Mouse (Mus musculus) erythroid progenitor cell, adult 5-6 weeks (primary cell): ENCODE results near the gene Bach2. TPM values are rescaled to one million over a fixed set of nuclear protein-coding genes. Genes with fewer than 3 reads are reported as not detected.

Source experiments
- ATAC-seq: replicated peaks from 2 replicates; pipeline ENCODE4 v1.8.0; 2016; ENCODE audit warnings: moderate number of reproducible peaks, mild to moderate bottlenecking, moderate TSS enrichment, inconsistent platforms; ENCODE audit not compliant: poor library complexity, low FRiP score, severe bottlenecking
- total RNA-seq, 2 experiments: library from RNA; stranded (forward) in 1 of 2; stranded (reverse) in 1 of 2; fragments of 150-400 nt in 1 of 2; fragments of 186-747, 209-891 nt in 1 of 2; gene quantifications; 2 replicates each; pipeline versions ENCODE4 v1.2.3 to v1.2.4; 2015 to 2017; ENCODE audit warnings: low replicate concordance in 2 of 2

Bach2 gene
- total RNA-seq, 2 experiments from 2014 or later, result 2.1 to 14.7 TPM

DNA sequence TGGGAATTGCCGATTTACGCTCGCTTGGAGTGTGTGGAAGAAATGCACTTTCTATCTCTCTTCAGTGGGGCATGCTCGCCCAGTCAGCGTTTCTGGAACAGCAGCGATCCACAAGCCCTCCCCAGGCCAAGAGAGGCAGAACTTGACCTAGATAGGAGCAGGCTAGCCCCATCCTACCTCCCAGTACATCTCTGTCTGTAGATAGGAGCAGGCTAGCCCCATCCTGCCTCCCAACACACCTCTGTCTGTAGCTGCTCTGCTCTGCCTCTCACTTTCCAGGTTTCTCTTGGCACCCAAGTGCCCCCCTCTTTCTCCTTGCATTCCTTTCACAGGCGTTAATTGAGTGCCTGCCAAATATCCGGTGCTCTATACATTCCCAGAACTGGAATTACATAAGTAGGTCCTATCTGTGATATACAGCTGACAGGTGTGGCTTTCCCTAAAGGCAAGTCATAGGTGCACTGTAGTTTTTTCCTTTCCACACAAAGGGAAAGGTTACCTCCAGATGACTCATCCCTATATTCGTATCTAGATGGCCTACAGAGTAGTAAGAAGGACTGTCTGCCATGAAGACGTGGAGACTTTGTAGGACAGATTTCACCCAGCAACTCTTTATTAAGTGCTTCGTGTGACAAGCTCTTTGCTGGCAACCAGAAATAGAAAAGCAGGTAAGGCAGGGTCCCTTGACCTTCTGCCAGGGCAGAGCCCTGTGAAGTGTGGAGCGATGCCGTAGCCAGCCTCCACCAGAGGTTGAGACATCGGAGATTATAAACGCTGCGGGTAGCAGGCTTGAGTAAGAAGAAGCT lies 137.3 kb downstream of the Bach2 start:
- no peak for ATAC-seq

DNA sequence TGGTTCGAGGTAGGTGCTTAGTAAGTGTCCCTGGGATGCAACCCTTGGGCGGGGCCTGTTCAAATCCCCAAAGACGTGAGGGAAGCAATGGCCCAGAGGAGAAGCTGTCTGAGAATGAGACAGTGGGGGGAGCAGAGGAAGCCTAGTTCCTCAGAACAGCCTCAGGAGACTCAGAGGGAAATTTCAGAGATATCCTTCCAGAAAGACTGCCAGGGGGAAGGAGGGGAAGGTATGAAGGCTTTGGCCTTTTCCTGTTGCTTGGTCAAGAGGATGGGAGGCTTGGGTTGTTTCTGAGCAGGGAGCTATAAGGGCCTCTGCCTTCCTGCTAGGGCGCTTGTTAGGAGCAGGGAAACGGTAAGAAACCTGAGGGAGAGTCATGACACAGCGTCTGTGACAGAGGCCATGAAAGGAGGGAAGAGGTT lies 137.9 kb downstream of the Bach2 start:
- no peak for ATAC-seq

GRCm38 (mm10) chr4:32379140-32379539 lies 140.5 kb downstream of the Bach2 start:
- ATAC-seq, result no peak

GRCm38 (mm10) chr4:32381666-32382381 lies 143.2 kb downstream of the Bach2 start:
- no peak for ATAC-seq

DNA sequence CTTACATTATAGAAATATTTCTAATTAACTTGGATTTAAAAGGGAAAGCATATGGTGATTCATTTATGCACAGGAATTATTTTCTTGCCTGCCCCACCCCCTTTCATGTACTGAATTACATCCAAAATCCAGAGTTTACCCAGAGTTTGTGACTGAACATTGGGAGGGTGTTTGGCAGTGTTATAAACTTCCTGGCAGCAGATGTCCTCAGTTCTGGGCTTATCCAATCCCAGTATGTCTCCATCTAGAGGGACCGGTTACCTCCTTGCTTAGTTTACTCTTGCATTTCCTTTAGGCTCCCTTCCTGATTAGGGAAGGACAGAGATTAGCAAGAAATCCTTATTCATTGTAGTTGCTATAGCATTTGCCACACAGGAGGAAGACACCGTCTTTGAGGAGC lies 146.5 kb downstream of the Bach2 start:
- ATAC-seq, result no peak

GRCm38 (mm10) chr4:32385623-32386022 lies 147.0 kb downstream of the Bach2 start:
- ATAC-seq, result no peak

GRCm38 (mm10) chr4:32386346-32386745 lies 147.7 kb downstream of the Bach2 start:
- ATAC-seq, result no peak

DNA sequence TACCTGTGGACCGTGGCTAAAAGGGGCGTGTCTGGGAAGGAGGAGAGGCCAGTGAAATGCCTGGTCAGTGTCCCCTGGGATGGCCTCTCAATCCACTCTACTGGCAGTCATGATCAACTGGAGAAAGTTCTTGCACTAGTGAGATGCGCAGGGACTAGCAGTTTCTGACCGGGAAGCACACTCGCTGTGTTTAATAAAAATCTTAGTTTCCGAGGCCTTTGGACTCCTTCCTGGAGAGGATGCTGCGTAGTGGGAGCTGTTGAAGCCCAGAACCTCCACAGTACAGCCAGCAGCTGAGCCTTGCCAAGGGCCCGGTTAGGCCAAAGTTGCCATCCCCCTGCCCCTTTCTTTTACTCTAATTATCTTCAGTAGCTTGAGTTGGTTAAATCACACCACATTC lies 148.3 kb downstream of the Bach2 start:
- no peak for ATAC-seq

DNA sequence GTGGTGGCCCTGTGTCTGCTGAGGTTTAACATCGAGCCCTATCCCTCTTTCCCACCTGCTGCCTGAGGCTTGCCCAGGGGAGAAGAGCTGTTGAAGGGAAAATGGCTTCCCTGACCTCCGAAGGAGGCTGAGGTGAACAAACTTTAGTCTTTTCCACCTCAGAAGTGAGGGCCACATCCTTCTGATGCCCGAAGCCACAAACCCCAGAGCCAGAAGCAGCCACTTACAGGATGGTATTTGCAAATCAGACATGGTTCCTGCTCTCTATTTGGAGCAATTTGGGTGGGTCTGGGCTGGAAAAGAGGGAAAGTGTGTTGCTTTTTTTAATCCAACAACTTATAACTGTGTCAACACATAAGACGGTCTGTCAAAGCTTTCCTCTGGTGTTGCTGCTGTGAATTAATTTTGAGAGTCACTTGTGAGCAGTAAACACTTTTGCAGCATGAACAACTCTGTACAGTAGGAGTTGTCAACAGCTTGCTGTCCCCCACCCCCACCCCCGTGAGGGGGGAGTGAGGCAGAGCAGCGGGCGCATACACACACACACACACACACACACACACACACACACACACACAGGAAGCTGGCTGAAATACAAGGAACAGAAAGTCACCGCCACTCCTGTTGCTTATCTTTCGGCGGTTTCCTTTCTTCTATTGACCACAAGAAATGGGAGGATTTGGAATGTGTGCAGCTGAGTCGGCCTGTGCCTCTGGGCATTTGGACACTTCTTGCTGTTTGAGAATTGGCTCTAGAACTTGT lies 149.1 kb downstream of the Bach2 start:
- ATAC-seq, result no peak

DNA sequence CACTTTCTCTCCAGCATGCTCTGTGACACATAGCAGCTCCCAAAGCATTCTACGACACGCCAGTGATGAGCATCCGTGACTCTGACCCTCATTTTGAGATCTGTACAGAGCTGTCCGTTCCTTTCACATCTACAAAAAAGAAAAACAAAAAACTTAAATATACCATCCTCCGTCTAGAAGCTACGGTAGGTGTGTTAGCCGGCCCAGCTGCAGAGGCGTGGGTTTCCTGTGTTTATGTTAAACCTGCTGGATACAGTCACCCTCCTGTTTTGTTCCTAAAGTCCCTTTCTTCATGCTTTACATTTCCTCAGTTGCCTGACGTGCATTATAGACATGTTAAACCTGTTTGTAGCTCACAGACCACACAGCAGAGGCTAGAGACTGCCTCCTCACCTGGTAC lies 150.0 kb downstream of the Bach2 start:
- ATAC-seq, result no peak

- no peak for ATAC-seq
Observed at GRCm38 (mm10) chr4:32389107-32389800, 150.7 kb downstream of the Bach2 start.

DNA sequence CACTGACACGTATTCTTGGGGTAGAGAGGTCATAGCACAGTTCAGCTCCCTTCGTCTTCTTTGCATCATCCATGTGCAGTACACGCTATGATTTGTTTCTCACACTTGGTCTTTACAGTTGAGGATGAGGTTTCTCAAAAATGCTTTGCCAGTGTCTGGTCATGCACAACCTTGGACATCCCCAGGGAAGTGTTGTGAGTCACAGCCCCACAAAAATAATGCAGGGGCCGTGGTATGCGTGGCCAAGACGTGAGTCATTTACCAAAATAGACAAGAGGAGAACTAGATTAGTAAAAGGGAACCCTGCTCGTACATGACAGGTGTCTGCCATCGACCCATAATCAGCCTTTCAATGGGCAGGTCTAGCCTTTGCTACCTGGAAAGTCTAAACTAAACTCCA lies 152.7 kb downstream of the Bach2 start:
- no peak for ATAC-seq

GRCm38 (mm10) chr4:32393226-32393625 lies 154.6 kb downstream of the Bach2 start:
- ATAC-seq, result no peak

GRCm38 (mm10) chr4:32393951-32394350 lies 155.3 kb downstream of the Bach2 start:
- ATAC-seq, result no peak

GRCm38 (mm10) chr4:32394850-32395249 lies 156.2 kb downstream of the Bach2 start:
- ATAC-seq, result no peak

DNA sequence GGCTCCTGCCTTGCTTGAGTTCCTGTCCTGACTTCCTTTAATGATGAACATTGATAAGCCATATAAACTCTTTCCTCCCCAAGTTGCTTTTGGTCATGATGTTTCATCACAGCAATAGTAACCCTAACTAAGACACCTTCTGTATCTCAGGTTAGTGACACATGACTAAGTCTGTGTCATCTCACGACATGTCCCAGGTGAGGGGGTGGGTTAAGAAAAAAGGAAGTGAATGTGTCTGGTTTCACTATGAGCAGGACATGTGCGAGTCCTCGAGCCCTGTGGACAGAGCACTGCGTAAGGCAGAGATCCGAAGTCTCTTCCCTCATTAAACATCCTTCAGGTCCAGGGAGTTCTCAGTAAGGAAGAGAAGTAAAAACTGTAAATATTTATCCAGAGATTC lies 162.9 kb downstream of the Bach2 start:
- ATAC-seq, result no peak

GRCm38 (mm10) chr4:32403506-32403905 lies 164.9 kb downstream of the Bach2 start:
- no peak for ATAC-seq

DNA sequence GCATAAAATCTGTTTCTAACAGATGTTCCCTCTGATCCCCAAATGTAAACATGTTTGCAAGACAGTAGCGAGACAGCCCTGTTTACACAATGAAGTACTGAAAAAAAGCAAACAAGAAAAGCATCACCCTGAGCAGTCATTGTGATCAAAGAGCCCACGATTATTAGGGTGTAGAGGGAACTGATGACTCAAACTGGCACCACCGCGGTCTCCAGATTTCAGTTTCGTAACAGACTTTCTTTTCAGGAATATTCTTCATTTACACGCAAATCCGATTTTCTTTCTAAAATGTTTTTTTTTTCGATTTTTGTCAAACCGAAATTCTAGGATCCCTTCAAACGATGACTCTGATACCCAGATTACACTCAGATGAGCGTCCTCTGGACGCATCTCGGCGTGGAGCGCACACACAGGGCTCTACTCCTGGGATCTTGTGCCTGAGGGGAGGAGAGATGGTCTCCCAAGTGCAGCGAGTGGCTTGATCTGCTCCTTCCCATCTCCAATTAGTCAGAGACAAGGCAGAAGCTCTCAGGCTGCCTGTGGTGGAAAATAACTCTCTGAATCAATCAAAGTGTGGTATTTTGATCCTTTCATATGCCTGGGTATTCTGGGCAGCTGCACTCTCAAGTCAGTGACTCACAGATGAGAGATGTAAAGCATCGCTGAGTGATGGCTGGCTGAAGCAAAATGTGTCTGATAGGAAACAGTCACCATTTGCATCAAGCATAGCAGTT lies 166.7 kb downstream of the Bach2 start:
- ATAC-seq, result no peak

GRCm38 (mm10) chr4:32405985-32406384 lies 167.4 kb downstream of the Bach2 start:
- no peak for ATAC-seq
